Mouse (Mus musculus) liver, embryonic 14.5 days (tissue): Measurements from ENCODE around the gene Txndc17. TPM values are rescaled to one million over a fixed set of nuclear protein-coding genes. Genes with fewer than 3 reads are reported as not detected.

Experiments used
- ATAC-seq: fragments of 200-750 bp; cut with Nextera tagmentation; 2 replicates; pipeline ENCODE4 v1.8.0; 2017; ENCODE audit warnings: moderate number of reproducible peaks, mild to moderate bottlenecking, moderate library complexity; ENCODE audit not compliant: insufficient read depth
- DNase-seq, 3 experiments: peaks; one replicate each; pipeline ENCODE4 v3.0.0-alpha.2; 2012 to 2013; ENCODE audit warnings: low read depth in 3 of 3, low spot score in 3 of 3
- H3K27ac ChIP-seq: fragments of 300-500 bp; sonication (generic); 2 replicates; pipeline ENCODE4 v1.5.1; 2014; ENCODE audit warnings: moderate library complexity, mild to moderate bottlenecking, control low read depth, inconsistent platforms
- H3K27me3 ChIP-seq: fragments of 300-500 bp; sonication (generic); 2 replicates; pipeline ENCODE4 v1.6.1; 2014; ENCODE audit warnings: mild to moderate bottlenecking, low read length, moderate library complexity; ENCODE audit not compliant: control insufficient read depth, insufficient read depth
- H3K36me3 ChIP-seq: fragments of 300-500 bp; sonication (generic); replicated peaks from 2 replicates; pipeline ENCODE4 v1.6.1; 2014; ENCODE audit warnings: low read depth; ENCODE audit not compliant: control insufficient read depth, insufficient read depth
- H3K4me1 ChIP-seq, 2 experiments: fragments of 200-500 bp in 1 of 2; fragments of 300-500 bp in 1 of 2; sonication (generic) in 1 of 2; replicated peaks; 2 replicates each; pipeline ENCODE4 v1.6.1; 2012 to 2014; ENCODE audit warnings: antibody characterized with exemption in 1 of 2, inconsistent platforms in 1 of 2, low read length in 1 of 2; ENCODE audit not compliant: control insufficient read depth in 2 of 2, insufficient read depth in 2 of 2
- H3K4me2 ChIP-seq: fragments of 300-500 bp; sonication (generic); 2 replicates; pipeline ENCODE4 v1.6.1; 2014; ENCODE audit warnings: low read depth, mild to moderate bottlenecking, control low read depth, moderate library complexity
- H3K4me3 ChIP-seq, 2 experiments: fragments of 200-500 bp in 1 of 2; fragments of 300-500 bp in 1 of 2; sonication (generic) in 1 of 2; 2 replicates each; pipeline ENCODE4 v1.5.1; 2012 to 2014; ENCODE audit warnings: low read depth in 2 of 2, low read length in 2 of 2, mild to moderate bottlenecking in 2 of 2, control low read depth in 1 of 2, inconsistent platforms in 1 of 2, moderate library complexity in 1 of 2; ENCODE audit not compliant: insufficient read depth in 1 of 2
- H3K9ac ChIP-seq: fragments of 300-500 bp; sonication (generic); replicated peaks from 2 replicates; pipeline ENCODE4 v1.6.1; 2014; ENCODE audit warnings: mild to moderate bottlenecking, control low read depth, moderate library complexity
- H3K9me3 ChIP-seq: fragments of 300-500 bp; sonication (generic); 2 replicates; pipeline ENCODE4 v1.6.1; 2016; ENCODE audit warnings: low read length, mixed read lengths; ENCODE audit not compliant: control insufficient read depth
- CTCF ChIP-seq: IDR thresholded peaks from 2 replicates; pipeline ENCODE4 v1.5.1; 2016; ENCODE audit warnings: antibody characterized with exemption, low read depth, control low read depth
- EP300 ChIP-seq: IDR thresholded peaks from 2 replicates; pipeline ENCODE4 v1.6.1; 2016; ENCODE audit warnings: antibody characterized with exemption, low read depth
- WGBS: fragments of 180-500 bp; shearing (Covaris S2); extraction: QIAGEN DNeasy Blood & Tissue Kit; methylation state at CpG from one replicate; pipeline ENCODE4 v1.1.7; 2014; ENCODE audit not compliant: insufficient replicate concordance; 5-methylcytosine and 5-hydroxymethylcytosine counted together
- polyA plus RNA-seq, 2 experiments: library from polyadenylated mRNA; depleted of rRNA in 1 of 2; stranded (reverse) in 1 of 2; unstranded in 1 of 2; fragments of >200 nt; fragmentation: Nextera tagmentation in 1 of 2; extraction: Ambion mirVana in 1 of 2; gene quantifications; 2 replicates each; pipeline versions ENCODE4 v1.2.1 to v1.2.3; 2012 to 2014

Txndc17 gene
- polyA plus RNA-seq, 2 experiments = 43.5 to 68.0 TPM

DNA sequence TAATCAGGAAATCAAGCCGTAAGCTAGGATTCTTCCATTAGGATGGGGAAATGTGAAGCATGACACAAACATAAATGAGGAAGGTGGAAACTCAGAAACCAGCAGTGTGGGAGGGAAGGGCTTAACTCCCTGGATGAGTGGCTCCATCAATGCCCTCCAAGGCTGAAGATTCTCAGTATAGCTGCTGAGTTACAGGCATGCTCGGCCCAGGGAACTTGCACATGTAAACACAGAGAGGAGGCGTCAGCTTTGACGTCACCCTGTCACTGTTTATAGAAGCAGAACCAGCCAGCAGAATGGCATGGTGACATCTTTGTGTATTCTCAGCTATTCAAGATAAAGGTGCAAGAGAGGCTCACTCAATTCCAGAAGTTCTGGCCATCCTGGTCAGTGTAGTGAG is 23.1 kb upstream of the Txndc17 start:
- WGBS = 71% methylated on average over 4 of the region's 4 CpGs
- H3K36me3 ChIP-seq = no peaks in the 10 kb centered on the region
- H3K4me3 ChIP-seq = no peak overlapping the region
- no peak overlapping the region for H3K4me2 ChIP-seq
- H3K9ac ChIP-seq = no peak overlapping the region
- no peak for TF ChIP-seq EP300
- TF ChIP-seq CTCF = no peak
- H3K27ac ChIP-seq = no peak overlapping the region
- DNase-seq = no peak
- H3K9me3 ChIP-seq = no peaks in the 10 kb centered on the region
- H3K4me1 ChIP-seq = no peaks in the 10 kb centered on the region
- ATAC-seq = no peak
- H3K27me3 ChIP-seq = no peaks in the 10 kb centered on the region

DNA sequence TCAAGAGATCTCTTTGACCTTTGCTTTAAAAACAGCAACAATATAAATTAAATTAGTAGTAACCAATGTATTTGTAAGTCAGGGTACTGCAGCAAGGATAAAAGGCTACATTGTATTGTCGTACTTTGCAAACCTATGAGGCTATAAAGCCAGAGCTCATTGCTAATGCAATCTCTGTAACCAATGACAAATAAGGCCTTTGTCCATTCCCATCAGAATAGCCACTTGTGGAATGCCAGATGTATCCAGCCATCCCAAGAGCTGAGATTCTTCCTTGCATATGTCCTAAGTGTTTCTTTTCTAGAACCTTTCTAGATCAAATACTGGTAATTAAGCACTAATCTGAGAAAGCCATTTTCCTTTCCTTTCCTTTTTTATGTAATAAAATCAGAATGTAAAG is 16.5 kb upstream of the Txndc17 start:
- 84% methylated on average over 1 of the region's 1 CpGs for WGBS
- TF ChIP-seq EP300 (no peak), CTCF (no peak)
- no peaks in the 10 kb centered on the region; the same call in 1 of the 2 replicates for H3K36me3 ChIP-seq

GRCm38 (mm10) chr11:72194259-72194658 is 13.1 kb upstream of the Txndc17 start:
- Histone ChIP-seq H3K27me3 (no peaks in the 10 kb centered on the region), H3K9me3 (no peaks in the 10 kb centered on the region), H3K27ac (no peak overlapping the region), H3K9ac (no peak overlapping the region), H3K4me2 (no peak overlapping the region), H3K4me3 (no peak overlapping the region), H3K36me3 (peaks cover 2% of the 10 kb centered on the region; the same call in 1 of the 2 replicates), H3K4me1 (no peaks in the 10 kb centered on the region)
- DNase-seq (no peak), ATAC-seq (no peak)
- WGBS = 70% methylated on average over 2 of the region's 2 CpGs
- TF ChIP-seq EP300 (no peak), CTCF (no peak)

More for the DNA sequence above, 16.5 kb upstream of the Txndc17 start:
- no peaks in the 10 kb centered on the region for H3K9me3 ChIP-seq
- DNase-seq = no peak
- no peaks in the 10 kb centered on the region for H3K4me1 ChIP-seq
- no peak overlapping the region for H3K4me2 ChIP-seq
- H3K4me3 ChIP-seq = no peak overlapping the region
- no peak overlapping the region for H3K9ac ChIP-seq
- ATAC-seq = no peak
- H3K27ac ChIP-seq = no peak overlapping the region
- no peaks in the 10 kb centered on the region for H3K27me3 ChIP-seq

- Histone ChIP-seq H3K4me2 (no peak overlapping the region), H3K9me3 (no peaks in the 10 kb centered on the region), H3K36me3 (peaks cover 2% of the 10 kb centered on the region; the same call in 1 of the 2 replicates), H3K4me1 (no peaks in the 10 kb centered on the region), H3K4me3 (no peak overlapping the region), H3K27ac (no peak overlapping the region), H3K9ac (no peak overlapping the region), H3K27me3 (no peaks in the 10 kb centered on the region)
- ATAC-seq (no peak), DNase-seq (no peak)
- WGBS = 78% methylated on average over 8 of the region's 8 CpGs
- no peak for TF ChIP-seq EP300
These were observed 10.8 kb upstream of the Txndc17 start for GRCm38 (mm10) chr11:72196506-72196905.

- Histone ChIP-seq H3K27ac (no peak overlapping the region), H3K9me3 (no peaks in the 10 kb centered on the region), H3K4me3 (no peak overlapping the region), H3K9ac (no peak overlapping the region), H3K27me3 (no peaks in the 10 kb centered on the region), H3K4me2 (no peak overlapping the region), H3K4me1 (peaks cover 5 to 10% of the 10 kb centered on the region in 2 experiments; a peak in 3 of 4 replicates), H3K36me3 (peaks cover under 1% of the 10 kb centered on the region; the same call in 1 of the 2 replicates)
- no peak for TF ChIP-seq EP300
- DNase-seq (no peak), ATAC-seq (no peak)
- 59% methylated on average over 1 of the region's 1 CpGs for WGBS
These were observed 3.9 kb upstream of the Txndc17 start for GRCm38 (mm10) chr11:72203440-72203839.

- peaks cover 5 to 10% of the 10 kb centered on the region in 2 experiments; a peak in 3 of 4 replicates for H3K4me1 ChIP-seq
- WGBS = 77% methylated on average over 6 of the region's 6 CpGs
- no peak overlapping the region for H3K4me3 ChIP-seq
- no peak overlapping the region for H3K27ac ChIP-seq
- DNase-seq = no peak
- H3K27me3 ChIP-seq = no peaks in the 10 kb centered on the region
- no peaks in the 10 kb centered on the region for H3K36me3 ChIP-seq
- no peak for TF ChIP-seq EP300
- TF ChIP-seq CTCF = no peak
- ATAC-seq = no peak
- H3K9ac ChIP-seq = no peak overlapping the region
- H3K9me3 ChIP-seq = no peaks in the 10 kb centered on the region
- no peak overlapping the region for H3K4me2 ChIP-seq
These were observed 2.1 kb upstream of the Txndc17 start for GRCm38 (mm10) chr11:72205256-72205655.
